Mouse (Mus musculus) spleen, adult 2 months (tissue): ENCODE measurements around the gene Sell.

ENCODE experiments used
- CTCF ChIP-seq: fragments of 200-500 bp; IDR thresholded peaks from 2 replicates; pipeline ENCODE4 v1.5.1; 2011; ENCODE audit warnings: mild to moderate bottlenecking, inconsistent platforms; ENCODE audit not compliant: insufficient read depth, insufficient read length, insufficient replicate concordance; ENCODE audit errors: extremely low read depth
- POLR2A ChIP-seq: fragments of 200-500 bp; IDR thresholded peaks from 2 replicates; pipeline ENCODE4 v1.6.1; 2011; ENCODE audit warnings: low read depth, low read length, inconsistent platforms

DNA sequence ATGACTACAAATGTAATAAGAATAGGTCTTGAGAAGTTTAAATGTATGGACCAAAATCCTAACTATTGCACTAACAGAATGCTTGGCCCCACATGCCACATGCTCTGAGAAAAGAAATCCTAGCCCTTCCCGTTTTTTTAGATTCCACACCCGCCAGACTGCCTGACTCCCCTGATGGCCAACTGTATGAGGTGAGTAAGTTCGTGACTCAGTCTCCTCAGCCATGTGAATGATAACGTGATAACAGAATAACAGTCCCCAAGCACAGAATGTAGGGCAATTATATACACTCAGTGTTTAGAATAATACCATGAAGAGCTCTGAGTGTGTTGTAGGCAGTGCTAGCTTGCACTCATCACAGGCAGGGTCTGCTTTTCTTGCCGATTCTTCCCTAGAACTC, 52.5 kb downstream of the Sell start:
- no peak for TF ChIP-seq CTCF
- no peak for TF ChIP-seq POLR2A
